Mouse (Mus musculus) liver, embryonic 14.5 days (tissue): ENCODE results near the gene Clpb.

Experiments used
- CTCF ChIP-seq: IDR thresholded peaks from 2 replicates; pipeline ENCODE4 v1.5.1; 2016; ENCODE audit warnings: antibody characterized with exemption, low read depth, control low read depth
- EP300 ChIP-seq: IDR thresholded peaks from 2 replicates; pipeline ENCODE4 v1.6.1; 2016; ENCODE audit warnings: antibody characterized with exemption, low read depth

GRCm38 (mm10) chr7:101715041-101715551 lies 51.7 kb downstream of the Clpb start:
- no peak for TF ChIP-seq CTCF
- TF ChIP-seq EP300 = no peak
